Mouse (Mus musculus) neural tube, embryonic 15.5 days (tissue): ENCODE measurements around the gene Gm9045. TPM values are rescaled to one million over a fixed set of nuclear protein-coding genes. Genes with fewer than 3 reads are reported as not detected.
"Not testable (repeated sequence)": the region's sequence is repeated elsewhere in the genome, so short reads cannot be mapped to it uniquely, and the experiment has no call there.

ENCODE experiments used
- ATAC-seq: fragments of 200-750 bp; cut with Nextera tagmentation; 2 replicates; pipeline ENCODE4 v1.8.0; 2017; ENCODE audit warnings: mild to moderate bottlenecking, moderate TSS enrichment, moderate library complexity; ENCODE audit not compliant: low FRiP score
- H3K27ac ChIP-seq: fragments of 300-500 bp; sonication (generic); replicated peaks from 2 replicates; pipeline ENCODE4 v1.5.1; 2015; ENCODE audit warnings: mild to moderate bottlenecking, inconsistent platforms
- H3K27me3 ChIP-seq: fragments of 300-500 bp; sonication (generic); replicated peaks from 2 replicates; pipeline ENCODE4 v1.6.1; 2015; ENCODE audit warnings: inconsistent platforms
- H3K36me3 ChIP-seq: fragments of 300-500 bp; sonication (generic); 2 replicates; pipeline ENCODE4 v1.6.1; 2015; ENCODE audit warnings: inconsistent platforms
- H3K4me1 ChIP-seq: fragments of 300-500 bp; sonication (generic); 2 replicates; pipeline ENCODE4 v1.6.1; 2015; ENCODE audit warnings: inconsistent platforms
- H3K4me2 ChIP-seq: fragments of 300-500 bp; sonication (generic); 2 replicates; pipeline ENCODE4 v1.6.1; 2015; ENCODE audit warnings: inconsistent platforms, mild to moderate bottlenecking, moderate library complexity
- H3K4me3 ChIP-seq: fragments of 300-500 bp; sonication (generic); replicated peaks from 2 replicates; pipeline ENCODE4 v1.5.1; 2015; ENCODE audit warnings: mild to moderate bottlenecking, inconsistent platforms
- H3K9ac ChIP-seq: fragments of 300-500 bp; sonication (generic); replicated peaks from 2 replicates; pipeline ENCODE4 v1.6.1; 2015; ENCODE audit warnings: mild to moderate bottlenecking, inconsistent platforms
- H3K9me3 ChIP-seq: fragments of 300-500 bp; sonication (generic); replicated peaks from 2 replicates; pipeline ENCODE4 v1.6.1; 2016; ENCODE audit warnings: inconsistent platforms
- WGBS: fragments of 180-500 bp; shearing (Covaris S2); methylation state at CpG from one replicate; pipeline ENCODE4 v1.1.7; 2015; ENCODE audit warnings: mixed read lengths; 5-methylcytosine and 5-hydroxymethylcytosine counted together
- polyA plus RNA-seq: library from polyadenylated mRNA; unstranded; fragments of >200 nt; fragmentation: Nextera tagmentation; extraction: Ambion mirVana; gene quantifications from 2 replicates; pipeline ENCODE4 v1.2.1, GENCODE M21; 2015

The Gm9045 gene
- 0.09 TPM in 1 of 2 replicates, not detected in the other for polyA plus RNA-seq

GRCm38 (mm10) chr10:118337731-118338130 lies at the start of gene Gm9045:
Gm9045 (minus strand) TSS chr10:118337831.
- not testable (repeated sequence) for H3K4me2 ChIP-seq, H3K9me3 ChIP-seq, H3K4me3 ChIP-seq, ATAC-seq, H3K9ac ChIP-seq, H3K4me1 ChIP-seq, H3K27me3 ChIP-seq, H3K36me3 ChIP-seq, H3K27ac ChIP-seq
- no CpG with 5 or more reads among the region's 14 CpGs for WGBS

DNA sequence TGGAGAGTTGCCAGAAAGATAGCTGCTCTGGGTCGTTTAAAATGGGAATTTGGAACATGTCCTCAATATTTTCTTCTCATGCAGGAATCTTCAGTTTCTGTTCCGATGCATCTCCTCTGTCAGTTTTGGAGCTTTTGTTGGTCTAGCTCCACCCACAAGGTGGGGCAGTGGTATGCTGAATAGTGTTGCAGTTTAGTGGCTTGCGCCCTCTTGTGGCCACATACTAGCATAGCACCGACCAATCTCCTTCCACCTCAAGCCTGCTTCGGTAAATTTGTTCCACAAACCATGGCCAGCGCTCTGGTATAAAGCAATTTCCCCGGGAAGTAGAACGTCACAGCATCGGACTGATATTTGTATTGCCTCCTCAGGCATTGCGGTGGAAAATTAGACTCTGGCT lies 32.8 kb upstream of the Gm9045 start:
- ATAC-seq: peak; percentile 87
- no peaks in the 10 kb centered on the region for H3K27me3 ChIP-seq
- peaks cover 3% of the 10 kb centered on the region; the same call in 1 of the 2 replicates for H3K4me1 ChIP-seq
- no peaks in the 10 kb centered on the region for H3K36me3 ChIP-seq
- peak overlapping the region; percentile 38; the same call in 1 of the 2 replicates for H3K9ac ChIP-seq
- H3K9me3 ChIP-seq: no peaks in the 10 kb centered on the region
- no peak overlapping the region for H3K27ac ChIP-seq
- peak overlapping the region; percentile 53 for H3K4me2 ChIP-seq
- 6% methylated on average over 10 of the region's 10 CpGs for WGBS
- H3K4me3 ChIP-seq: no peak overlapping the region; the same call in 1 of the 2 replicates

GRCm38 (mm10) chr10:118369518-118369917 lies 31.9 kb upstream of the Gm9045 start:
- Histone ChIP-seq H3K27me3 (no peaks in the 10 kb centered on the region), H3K9me3 (no peaks in the 10 kb centered on the region), H3K27ac (no peak overlapping the region), H3K4me2 (no peak overlapping the region), H3K4me1 (peaks cover 3% of the 10 kb centered on the region; the same call in 1 of the 2 replicates), H3K9ac (no peak overlapping the region), H3K36me3 (no peaks in the 10 kb centered on the region), H3K4me3 (no peak overlapping the region)
- no peak for ATAC-seq
- 91% methylated on average over 9 of the region's 9 CpGs for WGBS

DNA sequence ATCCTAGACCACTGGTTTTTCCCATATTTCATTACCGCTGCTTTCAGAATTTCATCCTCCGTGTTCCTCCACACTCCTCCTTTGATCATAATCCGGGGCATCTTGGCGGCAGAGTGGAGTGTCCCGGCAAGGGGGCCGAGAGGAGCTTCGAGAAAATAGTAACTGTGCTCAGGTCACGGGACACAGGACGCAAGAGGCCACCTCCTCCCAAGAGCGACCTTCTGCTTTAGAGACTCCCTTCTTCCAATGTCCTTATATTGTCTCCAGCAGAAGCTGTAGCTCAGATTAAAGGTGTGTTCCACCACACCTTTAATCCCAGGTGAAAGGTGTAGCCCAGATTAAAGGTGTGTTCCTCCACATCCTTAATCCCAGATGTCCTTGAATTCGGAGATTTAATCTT lies 16.4 kb upstream of the Gm9045 start, which contains the start of gene Gm9049:
TSS of gene Gm9049 (minus strand) at position 101 of the 400 bp plus-strand sequence.
- not testable (repeated sequence) for H3K9me3 ChIP-seq, H3K4me1 ChIP-seq, H3K4me2 ChIP-seq, H3K27me3 ChIP-seq, H3K36me3 ChIP-seq, H3K4me3 ChIP-seq, H3K27ac ChIP-seq, H3K9ac ChIP-seq, ATAC-seq
- WGBS: 80% methylated on average over 1 of the region's 11 CpGs

DNA sequence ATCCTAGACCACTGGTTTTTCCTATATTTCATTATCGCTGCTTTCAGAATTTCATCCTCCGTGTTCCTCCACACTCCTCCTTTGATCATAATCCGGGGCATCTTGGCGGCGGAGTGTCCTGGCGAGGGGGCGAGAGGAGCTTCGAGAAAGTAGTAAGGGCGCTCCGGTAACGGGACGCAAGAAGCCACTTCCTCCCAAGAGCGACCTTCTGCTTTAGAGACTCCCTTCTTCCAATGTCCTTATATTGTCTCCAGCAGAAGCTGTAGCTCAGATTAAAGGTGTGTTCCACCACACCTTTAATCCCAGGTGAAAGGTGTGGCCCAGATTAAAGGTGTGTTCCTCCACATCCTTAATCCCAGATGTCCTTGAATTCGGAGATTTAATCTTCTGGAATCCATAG lies 10.9 kb upstream of the Gm9045 start, which contains the start of gene Gm9048:
TSS of gene Gm9048 (minus strand) at position 101 of the 400 bp plus-strand sequence.
- H3K9me3 ChIP-seq, H3K27me3 ChIP-seq, H3K27ac ChIP-seq, ATAC-seq, H3K4me1 ChIP-seq, H3K9ac ChIP-seq, H3K4me3 ChIP-seq, H3K36me3 ChIP-seq, H3K4me2 ChIP-seq: not testable (repeated sequence)
- 100% methylated on average over 1 of the region's 14 CpGs for WGBS

DNA sequence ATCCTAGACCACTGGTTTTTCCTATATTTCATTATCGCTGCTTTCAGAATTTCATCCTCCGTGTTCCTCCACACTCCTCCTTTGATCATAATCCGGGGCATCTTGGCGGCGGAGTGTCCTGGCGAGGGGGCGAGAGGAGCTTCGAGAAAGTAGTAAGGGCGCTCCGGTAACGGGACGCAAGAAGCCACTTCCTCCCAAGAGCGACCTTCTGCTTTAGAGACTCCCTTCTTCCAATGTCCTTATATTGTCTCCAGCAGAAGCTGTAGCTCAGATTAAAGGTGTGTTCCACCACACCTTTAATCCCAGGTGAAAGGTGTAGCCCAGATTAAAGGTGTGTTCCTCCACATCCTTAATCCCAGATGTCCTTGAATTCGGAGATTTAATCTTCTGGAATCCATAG lies 5.5 kb upstream of the Gm9045 start, which contains the start of gene Gm9046:
TSS of gene Gm9046 (minus strand) at position 101 of the 400 bp plus-strand sequence.
- H3K4me1 ChIP-seq, H3K4me3 ChIP-seq, H3K27ac ChIP-seq, H3K27me3 ChIP-seq, H3K4me2 ChIP-seq, H3K9ac ChIP-seq, H3K36me3 ChIP-seq, ATAC-seq, H3K9me3 ChIP-seq: not testable (repeated sequence)
- no CpG with 5 or more reads among the region's 14 CpGs for WGBS

DNA sequence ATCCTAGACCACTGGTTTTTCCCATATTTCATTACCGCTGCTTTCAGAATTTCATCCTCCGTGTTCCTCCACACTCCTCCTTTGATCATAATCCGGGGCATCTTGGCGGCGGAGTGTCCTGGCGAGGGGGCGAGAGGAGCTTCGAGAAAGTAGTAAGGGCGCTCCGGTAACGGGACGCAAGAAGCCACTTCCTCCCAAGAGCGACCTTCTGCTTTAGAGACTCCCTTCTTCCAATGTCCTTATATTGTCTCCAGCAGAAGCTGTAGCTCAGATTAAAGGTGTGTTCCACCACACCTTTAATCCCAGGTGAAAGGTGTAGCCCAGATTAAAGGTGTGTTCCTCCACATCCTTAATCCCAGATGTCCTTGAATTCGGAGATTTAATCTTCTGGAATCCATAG lies 5.3 kb downstream of the Gm9045 start, which contains the start of gene Gm9044:
TSS of gene Gm9044 (minus strand) at position 101 of the 400 bp plus-strand sequence.
- not testable (repeated sequence) for H3K9me3 ChIP-seq, H3K27ac ChIP-seq, H3K27me3 ChIP-seq, ATAC-seq, H3K4me2 ChIP-seq, H3K4me3 ChIP-seq, H3K36me3 ChIP-seq, H3K4me1 ChIP-seq, H3K9ac ChIP-seq
- WGBS: no CpG with 5 or more reads among the region's 14 CpGs

DNA sequence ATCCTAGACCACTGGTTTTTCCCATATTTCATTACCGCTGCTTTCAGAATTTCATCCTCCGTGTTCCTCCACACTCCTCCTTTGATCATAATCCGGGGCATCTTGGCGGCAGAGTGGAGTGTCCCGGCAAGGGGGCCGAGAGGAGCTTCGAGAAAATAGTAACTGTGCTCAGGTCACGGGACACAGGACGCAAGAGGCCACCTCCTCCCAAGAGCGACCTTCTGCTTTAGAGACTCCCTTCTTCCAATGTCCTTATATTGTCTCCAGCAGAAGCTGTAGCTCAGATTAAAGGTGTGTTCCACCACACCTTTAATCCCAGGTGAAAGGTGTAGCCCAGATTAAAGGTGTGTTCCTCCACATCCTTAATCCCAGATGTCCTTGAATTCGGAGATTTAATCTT lies 10.8 kb downstream of the Gm9045 start, which contains the start of gene Gm9040:
TSS of gene Gm9040 (minus strand) at position 101 of the 400 bp plus-strand sequence.
- H3K4me2 ChIP-seq, H3K9ac ChIP-seq, H3K27me3 ChIP-seq, H3K4me3 ChIP-seq, H3K36me3 ChIP-seq, H3K27ac ChIP-seq, ATAC-seq, H3K9me3 ChIP-seq, H3K4me1 ChIP-seq: not testable (repeated sequence)
- no CpG with 5 or more reads among the region's 11 CpGs for WGBS

DNA sequence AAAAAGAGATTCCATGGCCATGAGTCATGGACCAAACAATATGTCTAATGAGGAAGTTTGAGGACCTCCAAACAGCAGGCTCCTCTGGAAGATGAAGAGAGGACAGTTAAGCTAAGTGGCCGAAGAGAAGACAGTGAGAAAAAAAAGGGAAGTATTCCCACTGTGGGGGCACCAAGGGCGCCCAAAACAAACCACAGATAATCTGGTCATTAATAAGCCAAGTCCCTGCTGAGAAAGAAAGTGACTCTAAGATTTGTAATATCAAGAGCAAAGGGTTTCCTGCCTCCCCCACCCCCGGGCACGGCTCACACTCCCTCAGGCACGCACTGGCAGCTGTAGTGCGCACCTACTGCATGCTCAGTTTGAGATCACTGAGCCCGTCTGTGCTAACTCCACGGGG lies 18.6 kb downstream of the Gm9045 start:
- no peak overlapping the region for H3K27ac ChIP-seq
- no peaks in the 10 kb centered on the region for H3K9me3 ChIP-seq
- no peaks in the 10 kb centered on the region for H3K36me3 ChIP-seq
- WGBS: 84% methylated on average over 8 of the region's 8 CpGs
- no peak overlapping the region for H3K4me2 ChIP-seq
- no peaks in the 10 kb centered on the region for H3K4me1 ChIP-seq
- no peaks in the 10 kb centered on the region for H3K27me3 ChIP-seq
- H3K4me3 ChIP-seq: no peak overlapping the region
- ATAC-seq: no peak
- H3K9ac ChIP-seq: no peak overlapping the region

GRCm38 (mm10) chr10:118302133-118302532 lies 35.5 kb downstream of the Gm9045 start:
- not testable (repeated sequence) for H3K9ac ChIP-seq, H3K4me3 ChIP-seq, ATAC-seq, H3K36me3 ChIP-seq, H3K4me1 ChIP-seq, H3K27ac ChIP-seq, H3K9me3 ChIP-seq, H3K4me2 ChIP-seq, H3K27me3 ChIP-seq
- WGBS: 54% methylated on average over 2 of the region's 2 CpGs

DNA sequence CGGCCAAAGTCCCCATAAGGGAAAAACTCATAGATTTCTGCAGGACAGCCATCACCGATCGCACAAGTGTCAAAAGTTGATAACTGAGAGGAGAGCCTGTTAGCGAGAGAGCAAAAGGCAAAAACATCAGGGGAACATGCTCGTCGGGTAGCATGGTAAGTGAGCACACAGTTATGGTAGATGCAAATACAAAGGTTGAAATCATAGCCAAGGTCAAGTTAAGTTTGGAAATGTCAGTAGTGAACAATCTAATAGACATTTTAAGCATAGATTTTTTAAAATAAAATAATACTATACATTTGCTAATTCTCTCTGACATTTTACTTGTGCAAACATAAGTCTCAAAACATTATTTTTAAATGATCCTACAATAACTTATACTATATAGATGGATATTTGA lies 42.7 kb downstream of the Gm9045 start, which contains the start of gene Iltifb:
TSS of gene Iltifb (minus strand) at position 101 of the 400 bp plus-strand sequence.
- no peak within 1 kb of the TSS for H3K4me3 ChIP-seq
- ATAC-seq: no peak
- H3K36me3 ChIP-seq: no peaks in the 10 kb centered on the region
- WGBS: 98% methylated on average over 6 of the region's 6 CpGs
- no peak within 1 kb of the TSS for H3K9ac ChIP-seq
- H3K27me3 ChIP-seq: no peaks in the 10 kb centered on the region
- H3K9me3 ChIP-seq: no peaks in the 10 kb centered on the region
- no peaks in the 10 kb centered on the region for H3K4me1 ChIP-seq
- H3K4me2 ChIP-seq: no peak within 1 kb of the TSS
- H3K27ac ChIP-seq: no peak within 1 kb of the TSS
